13 mouse cellular contexts compared by ENCODE assay signal in genomic region chrX:74384451-74384850, GRCm38 (mm10).
"Had no signal": no experiment of that assay in that cellular context is flagged by ENCODE, and none has a peak within 500 bp of the region (broad histone marks: within the 10 kb centered on the region; RNA-seq: fewer than 3 reads in every experiment).

No protein-coding gene starts in this region.

- H3K9me3 ChIP-seq: limb, embryonic 13.5 days; midbrain, embryonic 10.5 days; neural tube, embryonic 15.5 days had no signal

- H3K4me3 ChIP-seq: limb, embryonic 13.5 days; midbrain, embryonic 10.5 days; myocyte; neural tube, embryonic 15.5 days had no signal

- H3K27ac ChIP-seq: limb, embryonic 13.5 days; midbrain, embryonic 10.5 days; neural tube, embryonic 15.5 days had no signal

- H3K4me1 ChIP-seq: limb, embryonic 13.5 days; midbrain, embryonic 10.5 days; neural tube, embryonic 15.5 days had no signal

- H3K27me3 ChIP-seq: limb, embryonic 13.5 days; neural tube, embryonic 15.5 days had no signal

- H3K4me2 ChIP-seq: limb, embryonic 13.5 days; neural tube, embryonic 15.5 days had no signal

- H3K9ac ChIP-seq: limb, embryonic 13.5 days; neural tube, embryonic 15.5 days had no signal

- DNase-seq: kidney, adult 18-20 months; kidney, postnatal 10 days; layer of hippocampus, adult 9-11 months; left cerebral cortex, postnatal 4 days; lung, adult 18-20 months; midbrain, embryonic 14.5 days; right cerebral cortex, adult 18-20 months; right cerebral cortex, postnatal 25 days; thymus, postnatal 36 days had no signal
